ENCODE assay signal across 24 mouse cellular contexts in the genomic region with DNA sequence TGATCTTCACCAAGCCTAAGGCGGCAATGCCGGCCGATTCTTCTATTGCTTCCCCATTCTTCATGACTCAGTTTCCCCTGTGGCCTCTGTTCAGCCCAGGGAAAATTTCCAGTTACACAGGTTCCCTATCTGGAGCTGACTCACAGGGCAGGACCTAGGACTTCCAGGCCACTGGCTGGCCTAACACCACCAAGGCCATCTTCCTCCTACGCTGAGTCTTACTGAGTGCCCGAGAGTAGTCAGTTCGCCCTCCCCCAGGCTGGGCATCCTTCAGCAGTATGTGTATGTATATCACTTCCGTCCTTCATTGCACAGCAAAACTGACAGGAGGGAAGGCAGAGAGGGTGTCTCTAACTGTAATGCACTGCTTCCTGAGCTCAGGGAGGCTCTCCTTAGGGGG. TPM values are rescaled to one million over a fixed set of nuclear protein-coding genes. Genes with fewer than 3 reads are reported as not detected.
A peak's percentile ranks its signal among the peaks of the same experiment; 100 is the strongest.
DNase-seq lines count a peak whose midpoint lies in the region.
"Had no signal": no experiment of that assay in that cellular context is flagged by ENCODE, and none has a peak within 500 bp of the region (broad histone marks: within the 10 kb centered on the region; RNA-seq: fewer than 3 reads in every experiment).

No protein-coding gene starts in this region.

- peaks cover 57% of the 10 kb centered on the region for H3K36me3 ChIP-seq in macrophage (ENCODE audit: inconsistent target)
- H3K36me3 ChIP-seq: forebrain, embryonic 15.5 days had no signal

- H3K79me2 ChIP-seq in macrophage (ENCODE audit: inconsistent target) = peaks cover 8% of the 10 kb centered on the region; the same call in 1 of the 2 replicates

- DNase-seq in adrenal gland, adult (ENCODE audit: inconsistent age in 2 of 2, low spot score in 1 of 2) = peak; percentile 69 to 85
- no peak for DNase-seq in adrenal gland, postnatal 14 days
- peak; percentile 47 for DNase-seq in ovary, adult 18-20 months (ENCODE audit: low spot score)
- no peak for DNase-seq in ovary, postnatal 14 days (ENCODE audit: low spot score)
- DNase-seq in cerebellum, adult 8-10 months = no peak
- DNase-seq in heart, adult 18-20 months = no peak
- DNase-seq: cerebellum, adult 9-10 months; gastrocnemius, postnatal 25 days; heart, adult 2 months; heart, postnatal 10 days; kidney, adult 2 months; kidney, postnatal 36 days; liver, embryonic 13.5 days; lung, adult 2 months; lung, postnatal 10 days had no signal

- H3K4me3 ChIP-seq in macrophage (ENCODE audit: inconsistent target) = no peak overlapping the region
- H3K4me3 ChIP-seq: embryonic facial prominence, embryonic 13.5 days; forebrain, embryonic 10.5 days; forebrain, embryonic 15.5 days; heart, adult 2 months; heart, embryonic 13.5 days; hindbrain, embryonic 10.5 days; layer of hippocampus, adult 2 months; liver, embryonic 13.5 days; myocyte; neural tube, embryonic 12.5 days had no signal

- 13% methylated on average over 7 of the region's 7 CpGs for WGBS in macrophage (ENCODE audit: missing documents)

- H3K27ac ChIP-seq in macrophage = peak overlapping the region; percentile 86
- H3K27ac ChIP-seq: embryonic facial prominence, embryonic 13.5 days; forebrain, embryonic 15.5 days; heart, adult 2 months; hindbrain, embryonic 10.5 days; layer of hippocampus, adult 2 months; liver, embryonic 13.5 days; neural tube, embryonic 12.5 days had no signal

RNA-seq across cellular contexts. Expression of a gene that starts 28.5 kb away (rescaled TPM):
- total RNA-seq in adrenal gland, postnatal 14 days (2021) = 53.8 and 74.2 TPM in 2 replicates
- total RNA-seq in macrophage (2018; cell fraction: chromatin; rRNA removed) = 1,000 to 10,000 TPM in 3 of 26 experiments, 100 to 1,000 TPM in 23; 121 to 1,718 (median 405) TPM
- total RNA-seq in macrophage (2018; cell fraction: cytosol; rRNA removed) = 100 to 1,000 TPM in 16 of 26 experiments, 10 to 100 TPM in 10; 68.4 to 348 (median 120) TPM
- total RNA-seq in macrophage (2018; cell fraction: nucleus; rRNA removed) = 100 to 1,000 TPM in 19 of 26 experiments, 10 to 100 TPM in 7; 51.2 to 591 (median 250) TPM
- polyA plus RNA-seq in macrophage (2018) = 45.9 to 108 TPM (median 70.5 TPM) in 3 replicates
- total RNA-seq in heart, adult 18-20 months (2021) = 10 to 100 TPM; 26.7 to 32.7 TPM

RNA-seq across cellular contexts. Expression of a gene that starts 31.9 kb away (rescaled TPM):
- 308 and 532 TPM in 2 replicates for total RNA-seq in adrenal gland, postnatal 14 days (2021)
- 1 to 10 TPM in 17 of 26 experiments, under 1 TPM in 3, not detected in 6; 0.59 to 10.0 (median 2.2) TPM for total RNA-seq in macrophage (2018; cell fraction: chromatin; rRNA removed)
- 100 to 1,000 TPM in 16 of 26 experiments, 10 to 100 TPM in 10; 81.5 to 363 (median 177) TPM for total RNA-seq in macrophage (2018; cell fraction: cytosol; rRNA removed)
- total RNA-seq in macrophage (2018; cell fraction: nucleus; rRNA removed) = 100 to 1,000 TPM in 1 of 26 experiments, 10 to 100 TPM in 25; 22.4 to 113 (median 50.5) TPM
- 191 to 766 TPM (median 446 TPM) in 3 replicates for polyA plus RNA-seq in macrophage (2018)
- total RNA-seq in heart, adult 18-20 months (2021) = 100 to 1,000 TPM; 206 to 329 TPM

Comparison
In these comparisons a context has a peak if more than half of its experiments do, and no peak if none do; other contexts are left out.
1. DNase-seq: peak in adrenal gland, adult (2 of 2) and ovary, adult 18-20 months (single experiment); none in adrenal gland, postnatal 14 days (single experiment), ovary, postnatal 14 days (single experiment), cerebellum, adult 8-10 months (single experiment) and heart, adult 18-20 months (0 of 2).